Mouse (Mus musculus): ENCODE data around the gene Jph3.
A peak's percentile ranks its signal among the peaks of the same experiment; 100 is the strongest.

DNA sequence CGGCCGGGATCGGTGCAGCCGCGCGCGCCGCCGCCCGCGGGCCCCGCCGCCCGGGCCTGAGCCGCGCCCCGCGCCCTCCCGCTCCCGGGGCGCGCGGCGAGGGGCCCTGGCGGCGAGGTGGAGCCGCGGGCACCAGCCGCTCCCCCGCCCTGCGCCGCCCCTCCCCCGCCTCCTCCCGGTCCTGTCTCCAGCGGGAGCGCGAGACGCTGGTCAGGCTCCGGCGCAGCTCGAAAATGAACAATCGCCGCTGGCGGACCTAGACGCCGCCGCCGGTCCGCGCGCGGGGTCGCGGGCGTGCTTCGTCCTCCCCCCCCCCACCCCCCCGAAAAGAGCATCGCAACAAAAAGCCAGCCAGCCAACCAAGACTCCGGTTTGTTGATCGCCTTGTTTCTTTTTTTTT is 747 bp downstream of the Jph3 start:
- TF ChIP-seq POLR2A (IDR thresholded peaks at IDR 0.05; ENCODE audit: borderline replicate concordance, extremely low read depth, insufficient read depth, insufficient read length, poor library complexity, severe bottlenecking) (0 out of 2 replicates have a peak, but pooled peaks have one; percentile 20), CTCF (IDR thresholded peaks at IDR 0.05; ENCODE audit: borderline replicate concordance, extremely low read depth, insufficient read depth, insufficient read length) (no peak)

Data from brain, embryonic 14.5 days (tissue).